Mouse (Mus musculus): ENCODE data around the gene Lrrc1. TPM values are rescaled to one million over a fixed set of nuclear protein-coding genes. Genes with fewer than 3 reads are reported as not detected.

Lrrc1 gene
- polyA plus RNA-seq, 2 experiments from 2014 or later: 2.2 to 3.6 TPM

Other genes with a start within 250 kb of the Lrrc1 start
- under 1 TPM in 1 of 2 experiments, not detected in 1; 0.15 TPM for gene Mlip, start 191.9 kb downstream of the Lrrc1 start, polyA plus RNA-seq (2017; shearing (Covaris generic))
- gene Klhl31, start 91.6 kb upstream of the Lrrc1 start, polyA plus RNA-seq (2017; shearing (Covaris generic)): not detected
- 1 to 10 TPM; 8.5 to 9.1 TPM for gene Gclc, start 209.7 kb upstream of the Lrrc1 start, polyA plus RNA-seq (2017; shearing (Covaris generic))